Mouse (Mus musculus) heart, embryonic 15.5 days (tissue): Measurements from ENCODE around the gene Gper1. TPM values are rescaled to one million over a fixed set of nuclear protein-coding genes. Genes with fewer than 3 reads are reported as not detected.

ENCODE experiments used
- polyA plus RNA-seq: library from polyadenylated mRNA; unstranded; fragments of >200 nt; fragmentation: Nextera tagmentation; extraction: Ambion mirVana; gene quantifications from 2 replicates; pipeline ENCODE4 v1.2.1, GENCODE M21; 2015

Gper1 gene
- polyA plus RNA-seq, 1 experiment from 2014 or later: 1.5 TPM

Other genes with a start within 250 kb of the Gper1 start
- gene Sun1, start 222.5 kb upstream of the Gper1 start, polyA plus RNA-seq: 32.4 and 38.9 TPM in 2 replicates
- 132 and 146 TPM in 2 replicates for gene Get4, start 170.8 kb upstream of the Gper1 start, polyA plus RNA-seq
- gene Adap1, start 97.5 kb upstream of the Gper1 start, polyA plus RNA-seq: 1.9 and 3.1 TPM in 2 replicates
- gene Cox19, start 71.7 kb upstream of the Gper1 start, polyA plus RNA-seq: 69.7 and 77.3 TPM in 2 replicates
- 0.47 TPM in 1 of 2 replicates, not detected in the other for gene Cyp2w1, start 70.5 kb upstream of the Gper1 start, polyA plus RNA-seq
- gene Gpr146, start 45.5 kb upstream of the Gper1 start, polyA plus RNA-seq: 14.0 and 14.7 TPM in 2 replicates
- 0.63 and 0.76 TPM in 2 replicates for gene C130050O18Rik, start 17.9 kb upstream of the Gper1 start, polyA plus RNA-seq
- 15.5 and 19.5 TPM in 2 replicates for gene 3110082I17Rik, start 37.4 kb downstream of the Gper1 start, polyA plus RNA-seq
- 7.2 and 9.8 TPM in 2 replicates for gene Zfand2a, start 61.4 kb downstream of the Gper1 start, polyA plus RNA-seq
- gene Uncx, start 120.3 kb downstream of the Gper1 start, polyA plus RNA-seq: not detected in 2 replicates